Mouse (Mus musculus): ENCODE data around the gene Pmfbp1. TPM values are rescaled to one million over a fixed set of nuclear protein-coding genes. Genes with fewer than 3 reads are reported as not detected.
"Not testable (repeated sequence)": the region's sequence is repeated elsewhere in the genome, so short reads cannot be mapped to it uniquely, and the experiment has no call there.

The Pmfbp1 gene
- not detected for polyA plus RNA-seq (2017; shearing (Covaris generic))

DNA sequence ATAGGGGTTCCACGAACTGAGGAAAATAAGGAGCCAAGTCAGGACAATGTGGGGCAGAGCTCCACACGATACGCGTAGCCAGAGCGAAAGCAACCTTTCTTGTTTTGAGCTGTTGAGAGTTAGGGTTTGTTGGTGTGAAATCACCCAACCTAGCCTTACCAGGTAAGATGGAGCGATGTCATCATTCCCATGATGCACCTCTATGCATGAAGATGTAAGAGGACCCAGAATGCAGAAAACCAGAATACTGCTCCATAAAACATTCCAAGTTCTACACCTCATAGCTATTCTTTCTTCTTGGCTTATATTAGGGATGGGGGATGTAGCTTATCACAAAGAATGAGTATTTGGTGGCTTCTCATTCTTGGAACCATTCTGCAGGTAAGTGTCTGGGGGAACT, at the start of gene Pmfbp1:
Gene Pmfbp1, plus strand, starts transcription at position 301 of the 400 bp plus-strand sequence.
- no peak for ATAC-seq

DNA sequence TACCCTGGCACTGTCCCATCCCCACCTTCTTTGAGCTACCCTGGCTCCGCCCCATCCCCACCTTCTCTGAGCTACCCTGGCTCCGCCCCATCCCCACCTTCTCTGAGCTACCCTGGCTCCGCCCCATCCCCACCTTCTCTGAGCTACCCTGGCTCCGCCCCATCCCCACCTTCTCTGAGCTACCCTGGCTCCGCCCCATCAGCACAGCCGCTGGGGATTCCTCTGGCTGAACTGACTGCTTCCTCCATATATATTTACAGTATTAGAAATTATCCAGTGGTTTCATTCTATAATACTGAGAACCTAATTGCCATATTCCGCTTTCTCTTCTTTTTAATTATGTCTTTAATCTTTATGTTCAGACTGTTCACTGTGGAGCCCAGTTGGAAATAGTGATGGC, 46.9 kb upstream of the Pmfbp1 start:
- not testable (repeated sequence) for ATAC-seq

DNA sequence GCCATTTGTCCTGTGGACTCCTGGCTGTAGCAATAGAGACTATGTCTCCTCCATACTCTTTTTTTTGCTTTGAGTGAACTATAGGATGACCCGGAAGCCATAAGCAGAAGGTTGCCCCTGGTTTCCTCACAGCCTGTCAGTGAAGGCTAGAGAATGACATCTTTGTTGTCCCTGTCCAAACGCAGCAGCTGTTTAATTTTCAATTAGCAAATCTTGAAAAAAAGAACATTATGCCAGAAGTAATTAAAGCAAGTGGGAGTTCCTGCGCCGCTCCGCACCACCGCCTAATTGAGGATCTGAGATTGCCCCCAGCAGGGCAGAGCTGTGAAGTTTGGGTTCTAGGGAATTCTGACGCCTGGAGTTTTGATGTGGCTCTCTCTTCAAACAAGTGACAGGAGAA, 42.8 kb upstream of the Pmfbp1 start:
- no peak for ATAC-seq

DNA sequence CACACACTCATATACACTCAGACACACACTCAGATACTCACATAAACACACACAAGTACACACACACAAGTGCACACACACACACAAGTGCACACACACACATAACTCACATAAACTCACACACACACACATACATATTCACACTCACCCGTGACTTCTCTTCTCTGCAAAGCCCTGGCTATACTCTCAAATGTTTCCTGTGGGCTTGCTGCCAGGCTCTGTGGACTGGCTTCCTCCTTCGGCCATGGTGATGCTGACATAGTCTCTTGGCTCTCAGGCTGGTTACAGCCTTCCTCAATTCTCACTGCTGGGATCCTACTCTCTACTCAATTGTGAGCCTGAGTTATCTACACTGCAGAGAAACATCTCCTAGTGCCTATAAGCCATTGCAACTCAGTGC, 38.7 kb upstream of the Pmfbp1 start:
- ATAC-seq, result no peak

DNA sequence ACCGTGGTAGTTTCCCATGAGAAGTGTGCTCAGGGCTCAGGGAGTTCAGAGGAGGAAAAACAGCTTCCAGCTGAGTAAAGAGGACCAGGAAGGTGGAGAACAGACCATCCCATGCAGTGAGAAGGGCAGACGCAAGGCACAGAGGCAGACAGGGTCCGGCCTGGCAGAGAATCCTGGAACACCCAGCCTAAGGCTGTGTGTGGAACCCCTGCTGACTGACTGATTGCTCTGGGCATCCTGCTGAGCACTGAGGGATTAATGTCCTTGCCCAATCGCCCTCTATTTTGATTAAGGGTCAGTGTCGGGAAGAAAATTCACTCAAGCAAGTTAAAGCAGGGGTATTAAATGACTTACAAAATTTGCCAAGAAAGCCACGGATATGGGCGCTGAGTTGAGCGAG, 36.4 kb upstream of the Pmfbp1 start:
- ATAC-seq, result no peak

DNA sequence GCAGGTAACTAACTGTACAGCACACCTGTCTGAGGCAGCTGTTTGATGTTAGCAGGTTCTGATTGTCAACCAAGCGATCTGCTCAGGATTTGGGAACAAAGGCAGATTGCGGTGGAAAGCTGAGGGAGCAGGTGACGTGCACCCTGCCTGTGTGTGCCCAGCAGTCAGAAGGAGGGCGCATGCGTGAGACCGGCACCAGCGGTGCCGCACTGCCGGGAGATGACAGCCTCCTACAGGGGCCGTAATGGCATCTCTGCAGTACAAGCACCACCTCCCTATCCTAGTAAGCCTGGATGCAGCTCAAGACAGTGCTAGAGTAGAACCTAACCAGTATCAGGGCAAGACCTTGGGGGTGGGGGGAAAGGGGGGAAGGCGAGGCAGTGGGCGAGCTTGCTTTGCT, 35.2 kb upstream of the Pmfbp1 start:
- no peak for ATAC-seq

DNA sequence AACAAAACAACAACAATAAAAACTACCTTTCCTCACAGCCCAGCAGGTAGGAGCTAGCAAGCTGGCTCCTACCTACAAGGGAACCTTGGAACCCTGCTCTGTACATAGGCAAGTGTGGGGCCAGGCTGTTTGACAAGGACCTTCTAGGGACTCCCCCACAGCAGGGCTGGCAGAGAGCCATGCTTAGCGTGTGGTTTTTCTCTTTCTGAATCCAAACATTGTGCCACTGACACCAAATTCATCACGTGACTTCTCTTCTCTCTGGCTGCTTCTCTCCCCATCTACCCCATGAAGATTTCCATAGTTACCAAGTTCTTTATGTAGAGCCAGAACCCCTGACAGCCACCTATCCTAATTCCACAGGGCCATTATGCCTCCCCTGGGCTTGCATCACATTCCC, 30.8 kb upstream of the Pmfbp1 start:
- ATAC-seq, result no peak

DNA sequence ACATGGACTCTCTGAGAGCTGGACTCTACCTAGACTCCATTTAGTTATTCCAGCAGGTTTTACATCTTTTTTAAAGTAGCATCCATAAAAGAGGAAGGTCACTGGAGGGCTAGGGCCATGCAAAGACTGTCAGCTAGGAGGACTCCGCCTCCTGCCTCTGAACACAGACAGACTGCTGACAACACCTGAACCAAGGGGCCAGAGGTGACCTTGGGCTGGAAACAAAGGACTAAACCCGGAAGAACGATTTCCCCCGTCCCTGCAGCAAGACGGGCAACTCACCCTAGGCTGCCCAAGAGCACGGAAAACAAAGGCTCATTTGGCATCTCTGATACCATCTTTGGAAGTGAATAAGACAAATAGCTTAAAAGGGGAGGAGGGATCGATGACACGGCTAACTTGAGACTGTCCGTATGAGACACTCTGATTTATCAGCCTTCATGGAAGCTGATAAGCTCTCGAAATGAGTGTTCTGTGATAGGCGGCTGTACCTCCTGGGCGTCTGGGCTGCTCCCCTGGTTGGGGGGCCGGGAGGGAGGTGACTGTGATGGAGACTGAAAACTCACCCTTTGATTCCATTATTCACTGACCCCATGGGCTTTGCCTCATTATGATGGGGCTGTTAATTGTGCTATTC, 30.0 kb upstream of the Pmfbp1 start:
- no peak for ATAC-seq

DNA sequence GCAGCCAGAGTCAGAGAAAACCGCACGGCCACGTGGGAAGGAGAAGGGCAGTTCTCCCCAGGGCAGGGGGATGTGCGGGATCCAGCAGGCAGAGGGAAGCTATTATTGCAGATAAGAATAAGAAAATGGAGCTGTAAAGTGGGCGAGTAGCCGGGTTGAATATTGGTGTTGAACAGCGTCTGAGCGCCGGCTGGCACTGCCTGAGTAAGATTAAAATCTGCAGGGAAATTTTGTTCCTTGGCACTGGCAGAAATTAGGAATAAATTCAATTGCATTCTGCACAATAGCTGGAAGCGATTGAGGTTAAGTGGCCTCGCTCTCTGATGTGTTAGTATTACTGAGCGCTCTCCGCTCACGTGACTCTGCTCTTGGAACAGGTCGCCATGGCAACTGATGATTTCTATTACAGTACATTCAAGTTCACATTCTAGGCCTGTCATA, 29.4 kb upstream of the Pmfbp1 start:
- no peak for ATAC-seq

DNA sequence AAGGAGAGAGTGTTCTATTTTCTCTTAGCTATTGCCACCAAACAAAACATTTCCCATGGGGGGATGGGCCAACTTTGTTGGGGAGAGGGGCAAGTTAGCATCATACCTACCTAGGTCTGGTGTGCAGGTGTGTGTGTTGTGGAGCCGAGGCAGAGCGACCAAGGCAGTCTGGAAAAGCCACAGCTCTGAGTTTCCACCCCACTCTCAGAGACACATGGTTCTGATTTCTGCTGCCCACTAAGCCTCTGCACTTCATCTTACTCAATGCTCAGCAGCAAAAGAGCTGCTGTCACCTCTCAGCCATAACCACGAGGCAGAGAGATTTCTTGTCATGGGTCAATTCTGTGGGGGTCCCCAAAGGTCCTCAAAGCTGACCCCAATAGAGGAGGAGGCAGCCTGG, 28.8 kb upstream of the Pmfbp1 start:
- ATAC-seq, result no peak

DNA sequence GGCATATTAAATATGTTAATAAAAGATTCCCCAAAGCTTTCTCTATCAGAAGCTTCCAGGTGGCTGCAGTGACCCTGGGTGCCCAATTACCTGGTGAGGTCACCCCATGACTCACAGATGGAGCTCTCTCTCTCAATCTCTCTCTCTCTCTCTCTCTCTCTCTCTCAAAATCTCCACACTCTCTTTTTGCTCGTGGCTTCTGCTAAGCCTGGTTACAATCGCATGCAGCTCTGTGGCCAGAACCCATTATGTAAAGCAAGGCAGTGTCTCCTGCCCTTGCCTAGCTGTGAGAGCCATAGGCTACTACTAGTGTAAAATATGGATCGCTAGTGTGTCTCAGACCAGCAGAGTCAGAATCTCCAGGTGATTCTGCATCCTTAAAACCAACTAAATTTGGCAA, 28.1 kb upstream of the Pmfbp1 start:
- no peak for ATAC-seq

DNA sequence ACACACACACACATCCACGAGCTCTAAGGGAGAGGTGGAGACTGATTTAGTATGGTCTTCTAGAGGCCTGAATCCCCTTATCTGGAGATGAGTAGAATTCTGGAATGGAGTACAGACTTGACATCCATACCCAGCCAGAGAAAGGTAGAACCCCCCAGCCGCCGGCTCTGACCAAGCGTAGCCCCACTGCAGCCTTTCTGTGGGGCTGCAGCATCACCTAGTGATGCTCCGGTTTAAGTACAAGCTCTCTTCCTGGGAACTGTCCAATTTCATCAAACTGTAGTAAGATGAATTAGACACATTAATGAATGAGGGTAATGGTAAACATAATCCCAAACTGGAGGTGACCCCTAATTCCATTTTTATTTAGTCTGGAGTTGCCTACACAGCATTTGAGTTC, 26.3 kb upstream of the Pmfbp1 start:
- no peak for ATAC-seq

DNA sequence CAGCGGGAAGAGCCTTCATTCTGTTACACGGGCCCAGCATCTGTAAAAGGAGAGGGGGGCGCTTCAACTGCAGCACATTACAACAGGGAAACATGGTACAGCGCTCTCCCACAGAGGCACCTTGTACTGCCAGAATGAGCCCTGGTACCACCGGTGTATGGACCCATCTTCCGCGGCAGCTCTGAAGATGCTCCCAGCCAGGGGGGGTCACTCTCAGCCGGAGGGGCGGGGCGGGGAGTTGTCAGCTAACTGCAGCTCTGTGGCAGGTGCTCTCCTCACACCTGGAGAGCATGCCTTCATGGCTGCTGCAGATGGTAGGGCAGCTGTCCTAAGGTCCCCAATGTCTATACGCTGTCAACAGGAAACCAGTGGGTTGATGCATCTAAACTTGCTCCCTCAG, 25.7 kb upstream of the Pmfbp1 start:
- ATAC-seq, result no peak

DNA sequence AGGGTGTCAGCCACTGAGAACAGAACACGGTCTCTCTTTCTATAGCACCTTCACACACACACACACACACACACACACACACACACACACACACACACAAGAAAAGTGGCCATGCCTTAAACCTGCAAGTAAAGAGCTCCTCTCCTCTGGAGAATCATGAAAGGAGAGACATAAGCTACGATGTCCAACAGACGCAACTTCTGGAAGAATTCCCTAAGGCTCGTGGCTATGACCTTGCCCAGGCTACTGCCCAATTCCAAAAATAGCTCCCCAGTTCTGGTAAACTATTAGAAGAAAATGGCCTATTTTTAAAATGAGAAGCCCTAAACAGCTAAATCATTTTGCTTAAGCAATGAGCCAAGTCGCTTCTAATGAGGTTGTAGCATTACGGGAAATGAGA, 22.0 kb upstream of the Pmfbp1 start:
- no peak for ATAC-seq

DNA sequence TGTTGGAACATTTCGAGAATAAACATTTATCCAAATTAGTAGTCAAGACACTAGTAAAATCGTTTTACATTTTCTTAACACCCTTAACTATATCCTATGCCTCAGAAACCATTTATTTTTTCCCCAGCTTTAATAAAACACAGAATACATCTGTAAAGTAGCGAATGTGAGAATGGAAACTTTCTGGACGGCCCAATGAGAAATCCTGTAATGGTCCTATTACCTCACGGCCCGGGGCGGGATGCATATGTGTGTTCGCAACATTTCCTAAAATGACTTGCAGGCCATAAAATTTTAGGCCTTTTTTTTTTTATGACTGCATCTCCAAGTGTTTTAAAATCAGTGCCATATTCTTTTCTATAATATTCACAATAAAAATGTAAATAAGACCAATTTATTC, 21.4 kb upstream of the Pmfbp1 start:
- no peak for ATAC-seq

DNA sequence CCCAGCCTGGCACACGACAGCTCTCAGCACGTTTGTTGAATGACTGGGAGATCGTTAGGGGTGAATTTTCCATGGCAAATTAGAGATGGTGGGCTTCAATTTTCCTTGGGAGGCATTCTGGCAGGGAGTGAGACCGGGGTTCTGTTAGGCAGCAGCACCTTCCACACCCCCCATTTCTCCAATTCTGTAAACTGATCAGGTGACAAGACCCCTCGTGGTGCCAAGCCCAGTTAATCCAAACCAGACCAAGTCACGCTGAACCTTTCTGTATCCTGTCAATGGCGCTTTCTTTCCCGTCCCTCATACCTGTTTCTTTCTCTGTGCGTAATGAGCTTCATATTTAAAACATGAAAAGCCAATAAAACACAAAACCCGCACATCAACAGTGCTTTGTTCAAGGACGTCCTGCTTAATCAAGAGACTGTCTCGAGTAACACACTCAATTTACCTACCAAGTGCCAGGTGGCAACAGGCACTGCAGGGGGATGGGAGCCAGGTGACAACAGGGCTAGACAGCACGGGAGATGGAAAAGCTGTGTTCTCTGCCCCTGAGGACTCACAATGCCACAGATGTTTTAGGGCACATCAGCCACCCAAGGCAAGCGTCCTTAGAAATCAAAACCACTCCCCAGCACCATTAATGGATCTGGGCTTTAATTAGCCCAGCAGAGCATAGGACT, 19.2 kb upstream of the Pmfbp1 start:
- ATAC-seq, result no peak

DNA sequence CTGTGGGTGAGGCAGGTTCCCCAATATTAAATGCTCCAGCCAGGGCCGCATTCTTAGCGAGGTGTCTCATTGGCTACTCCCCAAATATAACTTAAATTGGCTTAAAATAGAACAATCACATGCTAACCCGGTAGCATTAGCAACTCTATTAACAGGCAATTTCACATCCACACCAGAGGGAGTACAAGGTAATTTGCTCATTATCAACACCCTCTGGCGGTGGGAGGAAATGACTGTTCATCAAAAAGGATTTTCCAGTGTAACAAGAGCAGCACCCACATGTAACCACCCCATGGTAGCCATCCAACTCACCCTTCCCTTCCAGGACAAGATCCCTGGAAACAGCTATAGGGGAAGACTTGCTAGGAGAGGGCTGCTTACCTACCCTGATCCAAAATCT, 18.4 kb upstream of the Pmfbp1 start:
- no peak for ATAC-seq

DNA sequence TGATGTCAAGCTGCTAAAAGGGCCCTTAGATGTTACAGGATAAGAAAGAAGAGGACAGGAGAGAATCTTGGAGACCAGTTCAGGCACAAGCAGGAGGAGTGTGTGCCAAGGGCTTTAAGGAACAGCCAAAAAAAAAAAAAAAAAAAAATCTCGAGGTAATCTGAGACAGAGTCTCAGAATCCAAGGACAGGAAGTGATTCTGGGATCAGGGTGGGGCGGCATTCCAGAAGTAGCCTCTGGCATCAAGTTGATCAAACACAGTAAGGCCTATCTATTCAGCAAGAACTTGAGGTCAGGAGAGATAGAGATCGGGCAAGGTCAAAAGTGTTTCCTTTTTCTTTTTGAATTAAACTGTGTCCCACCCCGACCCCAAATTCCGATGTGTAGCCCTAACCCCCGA, 15.2 kb upstream of the Pmfbp1 start:
- ATAC-seq, result no peak

DNA sequence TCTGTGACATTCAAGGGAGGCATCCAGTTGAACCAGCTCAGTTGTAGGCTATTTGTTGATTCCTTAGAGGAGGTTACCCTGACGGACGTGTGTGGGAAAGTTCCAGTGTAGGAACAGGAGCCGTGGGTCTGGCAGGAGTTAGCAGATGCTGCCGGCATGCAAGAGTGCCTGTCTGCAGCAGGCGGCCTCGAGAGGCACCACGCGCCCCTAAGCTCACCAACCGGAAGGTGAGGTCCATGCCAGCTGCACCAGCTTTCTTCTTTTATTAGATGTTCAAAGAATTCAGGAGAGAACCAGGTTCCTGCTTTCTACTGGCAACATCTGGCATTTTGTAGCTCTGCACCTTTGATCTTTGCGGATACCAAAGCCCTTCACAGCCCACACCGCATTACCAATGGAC, 9.1 kb upstream of the Pmfbp1 start:
- no peak for ATAC-seq

DNA sequence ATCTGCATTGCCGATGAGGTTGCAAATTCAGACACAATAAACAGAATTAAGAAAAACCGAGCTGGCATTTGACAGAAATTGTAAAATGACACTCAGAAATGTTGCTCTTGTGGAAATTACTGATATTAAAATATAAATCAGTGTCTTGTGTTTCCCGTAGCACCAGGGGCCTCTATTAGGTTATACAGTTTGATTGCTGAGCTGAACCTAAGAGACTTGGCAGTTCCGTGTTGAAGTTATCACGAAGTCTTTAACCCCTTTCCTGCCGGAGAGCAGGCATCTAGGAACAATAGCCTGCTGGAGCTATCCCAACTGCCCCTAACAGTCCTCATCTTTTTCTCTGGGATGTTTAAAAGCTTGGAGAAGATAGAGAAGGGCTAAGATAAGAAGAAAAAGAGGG, 8.3 kb upstream of the Pmfbp1 start:
- ATAC-seq, result no peak

DNA sequence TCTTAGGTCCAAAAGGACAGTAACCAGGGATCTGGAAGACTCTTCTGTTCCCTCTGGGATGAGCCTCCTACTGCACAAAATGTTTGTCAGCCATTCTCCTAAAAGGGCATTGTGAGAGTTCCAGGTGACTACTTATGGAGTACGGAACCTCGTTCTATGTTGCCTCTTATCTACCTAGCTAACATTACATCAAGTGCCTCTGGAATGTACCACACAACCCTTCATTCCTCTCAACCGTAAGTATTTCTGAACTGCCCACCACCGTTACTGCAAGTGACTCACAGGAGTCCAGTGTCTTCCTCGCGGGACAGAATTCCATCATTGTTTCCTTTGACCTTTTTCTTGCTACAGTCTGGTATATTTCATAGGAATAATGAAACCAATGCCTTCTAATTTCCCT, 1.0 kb upstream of the Pmfbp1 start:
- ATAC-seq, result no peak

DNA sequence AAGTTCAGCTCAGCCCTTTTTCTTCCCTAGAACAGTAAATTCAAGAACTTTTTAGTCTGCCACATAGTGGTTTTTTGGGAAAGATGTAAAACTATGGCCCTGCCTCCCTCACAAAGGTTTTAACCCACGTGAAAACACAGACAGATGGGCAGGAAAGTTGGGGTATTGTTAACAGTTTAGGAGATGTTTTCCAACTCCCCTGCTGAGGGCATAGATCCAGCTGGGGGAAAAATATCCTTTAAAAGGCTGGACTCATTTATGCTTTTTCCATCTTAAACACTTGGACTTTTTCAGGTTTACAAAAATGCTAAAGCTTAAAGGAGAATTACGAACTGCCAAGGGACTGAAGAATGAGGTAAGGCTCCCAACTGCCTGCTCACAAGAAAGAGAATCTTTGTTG, 774 bp downstream of the Pmfbp1 start:
- ATAC-seq, result no peak

DNA sequence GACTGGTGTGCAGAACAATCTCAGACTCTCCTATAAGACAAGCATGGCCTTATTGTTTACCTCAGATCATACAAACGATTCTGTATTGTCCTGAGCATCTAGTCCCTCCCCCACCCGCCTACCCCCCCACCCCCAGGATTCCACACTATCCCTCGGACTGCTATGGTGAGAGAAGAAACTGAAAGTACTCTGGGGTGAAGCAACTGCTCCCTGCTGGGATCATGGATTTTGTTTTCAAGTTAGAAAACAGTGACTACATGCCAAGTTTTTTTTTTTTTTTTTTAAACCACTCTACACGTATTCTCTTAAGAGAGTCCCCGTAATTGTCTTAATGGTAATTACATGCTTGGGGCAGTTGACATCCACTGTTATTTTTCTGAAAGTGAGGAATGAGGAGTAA, 3.6 kb downstream of the Pmfbp1 start:
- no peak for ATAC-seq

DNA sequence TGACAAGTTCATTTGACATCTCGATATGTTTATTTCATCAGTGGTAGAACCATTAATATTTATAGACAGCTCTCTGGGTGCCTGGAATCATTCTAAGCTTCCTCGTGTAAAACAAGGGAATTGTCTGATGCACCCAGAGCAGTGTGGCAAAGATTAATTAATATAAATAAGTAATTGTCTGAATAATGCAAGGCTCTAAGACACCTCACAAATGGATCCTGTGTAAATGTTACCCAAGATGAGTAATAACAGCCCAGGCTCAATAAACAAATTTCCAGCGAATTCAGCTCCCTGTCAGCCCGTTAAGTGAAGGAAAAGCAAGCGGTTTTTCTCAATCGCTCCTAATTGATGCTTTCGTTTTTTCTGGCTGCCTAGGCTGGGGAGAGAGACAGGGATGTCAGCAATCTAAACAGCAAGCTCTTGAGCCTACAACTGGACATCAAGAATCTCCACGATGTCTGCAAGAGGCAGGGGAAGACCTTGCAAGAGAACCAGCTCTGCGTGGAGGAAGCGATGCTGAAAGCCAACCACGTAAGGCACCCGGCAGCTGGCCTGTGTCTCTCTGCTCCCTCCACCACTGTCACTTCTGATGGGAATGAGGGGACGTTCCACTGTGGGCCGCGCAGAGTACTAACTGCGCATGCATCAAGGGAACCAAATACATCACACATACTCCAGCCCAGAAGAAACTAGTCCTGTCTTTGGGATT, 5.3 kb downstream of the Pmfbp1 start:
- ATAC-seq, result no peak

Data from activated CD4-positive, CD25-positive, alpha-beta regulatory T cell, adult 4 months (primary cell).